Mouse (Mus musculus) lung, adult 18-20 months (tissue): Measurements from ENCODE around the gene Crygn.

Source experiments
- DNase-seq, 2 experiments: peaks; one replicate each; pipeline ENCODE4 v3.0.0; 2022; ENCODE audit warnings: mixed read lengths in 2 of 2

Crygn gene

DNA sequence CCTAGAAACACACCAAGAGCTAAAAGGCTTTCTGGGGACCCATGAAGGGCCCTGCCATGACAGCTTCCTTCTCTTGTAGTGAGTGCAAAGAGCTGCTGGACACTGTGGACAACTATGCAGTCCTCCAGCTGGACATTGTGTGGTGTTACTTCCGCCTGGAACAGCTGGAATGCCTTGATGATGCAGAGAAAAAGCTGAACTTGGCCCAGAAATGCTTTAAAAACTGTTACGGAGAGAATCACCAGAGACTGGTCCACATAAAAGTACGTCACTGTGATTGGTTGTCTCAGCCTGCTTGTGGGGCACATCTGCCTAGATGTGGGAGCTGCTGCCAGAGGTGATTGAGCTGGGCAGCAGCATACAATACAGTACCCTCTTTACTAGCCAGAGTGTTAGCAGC is 56.5 kb downstream of the Crygn start:
- peak in 1 of 2 experiments; percentile 26 for DNase-seq
